Mouse (Mus musculus): ENCODE measurements around the gene Fbxo6. TPM values are rescaled to one million over a fixed set of nuclear protein-coding genes. Genes with fewer than 3 reads are reported as not detected.

Gene Fbxo6
- polyA plus RNA-seq, 1 experiment from 2014 or later = 33.7 TPM

DNA sequence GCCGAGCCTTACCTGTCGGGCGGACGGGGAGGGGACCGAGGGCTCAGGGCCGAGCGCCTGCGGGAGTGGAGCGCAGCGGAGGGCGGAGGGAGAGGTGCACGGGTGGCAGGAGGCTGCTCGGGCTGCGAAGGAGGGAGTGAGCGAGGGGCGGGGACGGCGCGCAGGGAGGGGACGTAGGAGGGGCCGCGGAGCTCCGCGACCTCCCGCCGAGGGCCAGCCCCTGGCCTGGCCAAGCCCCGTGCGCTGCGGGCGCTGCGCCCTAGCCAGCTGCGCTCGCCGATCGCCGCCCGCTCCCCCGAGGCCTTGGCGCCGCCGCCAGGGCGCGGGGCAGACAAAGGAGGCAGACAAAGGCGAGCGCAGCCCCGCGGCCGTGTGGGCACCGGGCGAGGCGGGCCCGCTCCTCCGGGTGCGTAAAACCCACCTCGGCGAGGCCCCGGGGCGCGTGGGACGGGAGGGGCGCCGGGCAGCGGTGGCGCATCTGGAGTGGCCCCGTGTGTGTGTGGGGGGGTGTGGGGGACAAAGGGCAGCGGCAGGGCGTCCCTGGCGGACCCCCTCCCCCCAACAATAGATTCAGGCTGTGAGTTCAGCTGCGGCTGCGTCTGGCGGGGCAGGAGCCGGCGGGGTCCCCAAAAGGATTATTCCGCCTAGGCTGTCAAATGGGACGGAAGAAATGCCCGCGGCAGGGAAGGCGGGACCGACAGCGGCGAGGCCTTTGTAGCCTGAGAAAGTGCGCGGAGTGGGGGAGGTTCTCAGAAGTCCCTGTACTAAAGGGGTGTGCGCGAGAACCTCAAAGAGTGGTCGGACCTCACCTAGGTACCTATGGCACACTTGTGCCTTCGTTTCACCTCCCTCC, 21.2 kb downstream of the Fbxo6 start, which contains the start of gene Draxin:
Gene Draxin (minus strand): TSS at position 138 of the 853 bp plus-strand sequence.
- 0 out of 2 replicates have a peak, but pooled peaks cover 9% of the 10 kb centered on the region for H3K4me1 ChIP-seq (replicated peaks; ENCODE audit: insufficient read depth, low read length)
- H3K27me3 ChIP-seq (ENCODE audit: insufficient read depth, low read length) = peaks cover 20% of the 10 kb centered on the region
- DNase-seq (ENCODE audit: low spot score) (peak; percentile 79), ATAC-seq (replicated peaks; ENCODE audit: low FRiP score, low read depth) (peak; percentile 89)
- H3K9me3 ChIP-seq (replicated peaks; ENCODE audit: low read length) = no peaks in the 10 kb centered on the region
- peak within 1 kb of the TSS; percentile 69 for H3K9ac ChIP-seq (ENCODE audit: low read depth, low read length)
- peak within 1 kb of the TSS; percentile 99 for H3K4me2 ChIP-seq (ENCODE audit: low read length)
- WGBS = under 1% methylated on average over 81 of the region's 87 CpGs
- H3K36me3 ChIP-seq (ENCODE audit: insufficient read depth, low read length) = no peaks in the 10 kb centered on the region
- 0 out of 2 replicates have a peak within 1 kb of the TSS, but pooled peaks have one; percentile 19 for H3K27ac ChIP-seq
- H3K4me3 ChIP-seq (replicated peaks; ENCODE audit: low read depth, low read length) = peak within 1 kb of the TSS; percentile 60
- no peak for TF ChIP-seq CTCF (IDR thresholded peaks at IDR 0.05; ENCODE audit: low read depth)

DNA sequence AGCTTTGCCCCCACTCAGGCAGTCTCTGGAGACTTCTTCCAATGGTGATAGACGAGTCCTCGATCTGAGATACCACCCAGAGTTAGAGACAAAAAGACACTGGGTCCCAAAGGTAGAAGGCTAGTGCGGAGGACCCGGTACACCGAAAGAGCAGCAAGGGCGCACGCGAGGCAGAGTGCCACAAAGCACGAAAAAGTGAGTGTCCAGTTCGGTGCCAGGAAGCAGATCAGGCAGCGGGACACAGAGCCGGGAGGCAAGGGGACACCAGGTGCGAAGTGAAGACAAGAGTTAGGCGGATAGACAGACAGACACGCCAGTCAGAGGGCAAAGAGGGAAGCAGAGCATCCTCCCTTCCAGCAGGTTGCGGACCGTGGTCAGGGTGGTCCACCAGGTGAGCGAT, 21.8 kb downstream of the Fbxo6 start, which contains the start of gene Mad2l2:
Gene Mad2l2 (plus strand): TSS at position 252 of the 400 bp plus-strand sequence.
- no peak; the same call in 1 of the 2 replicates for ATAC-seq (replicated peaks; ENCODE audit: low FRiP score, low read depth)
- Histone ChIP-seq H3K4me2 (ENCODE audit: low read length) (peak within 1 kb of the TSS; percentile 99), H3K4me1 (replicated peaks; ENCODE audit: insufficient read depth, low read length) (0 out of 2 replicates have a peak, but pooled peaks cover 9% of the 10 kb centered on the region), H3K4me3 (replicated peaks; ENCODE audit: low read depth, low read length) (peak within 1 kb of the TSS; percentile 60), H3K27ac (0 out of 2 replicates have a peak within 1 kb of the TSS, but pooled peaks have one; percentile 19), H3K9ac (ENCODE audit: low read depth, low read length) (peak within 1 kb of the TSS; percentile 69), H3K27me3 (ENCODE audit: insufficient read depth, low read length) (peaks cover 20% of the 10 kb centered on the region), H3K36me3 (ENCODE audit: insufficient read depth, low read length) (no peaks in the 10 kb centered on the region), H3K9me3 (replicated peaks; ENCODE audit: low read length) (no peaks in the 10 kb centered on the region)
- no peak for TF ChIP-seq CTCF (IDR thresholded peaks at IDR 0.05; ENCODE audit: low read depth)
- 1% methylated on average over 17 of the region's 18 CpGs for WGBS
- DNase-seq (ENCODE audit: low spot score) = no peak

DNA sequence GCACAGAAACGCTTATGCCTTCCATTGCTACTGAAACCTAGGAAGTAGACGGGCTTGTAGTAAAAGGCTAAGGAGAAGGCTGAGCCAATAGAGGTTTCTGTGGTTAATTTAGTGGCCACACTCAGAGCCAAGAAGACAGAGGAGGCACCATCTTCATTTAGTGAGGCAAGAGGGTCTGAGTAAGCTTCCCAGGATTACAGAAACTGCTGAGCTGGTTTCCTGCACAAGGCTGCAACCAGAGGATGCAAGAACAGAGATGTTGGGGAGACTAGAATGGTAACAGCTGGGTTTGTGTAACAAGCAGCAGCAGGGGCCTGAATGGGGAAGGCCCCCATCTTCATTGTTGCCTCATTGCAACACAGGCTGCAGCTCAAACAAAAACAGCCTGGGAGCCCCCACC, 23.3 kb downstream of the Fbxo6 start:
- no peaks in the 10 kb centered on the region for H3K9me3 ChIP-seq (replicated peaks; ENCODE audit: low read length)
- peaks cover 20% of the 10 kb centered on the region for H3K27me3 ChIP-seq (ENCODE audit: insufficient read depth, low read length)
- no peaks in the 10 kb centered on the region for H3K36me3 ChIP-seq (ENCODE audit: insufficient read depth, low read length)
- no peak for ATAC-seq (replicated peaks; ENCODE audit: low FRiP score, low read depth)
- no peak overlapping the region for H3K4me2 ChIP-seq (ENCODE audit: low read length)
- no peak overlapping the region for H3K9ac ChIP-seq (ENCODE audit: low read depth, low read length)
- 67% methylated on average over 2 of the region's 2 CpGs for WGBS
- H3K27ac ChIP-seq = no peak overlapping the region
- DNase-seq (ENCODE audit: low spot score) = no peak
- TF ChIP-seq CTCF (IDR thresholded peaks at IDR 0.05; ENCODE audit: low read depth) = no peak
- H3K4me1 ChIP-seq (replicated peaks; ENCODE audit: insufficient read depth, low read length) = 0 out of 2 replicates have a peak, but pooled peaks cover 9% of the 10 kb centered on the region
- H3K4me3 ChIP-seq (replicated peaks; ENCODE audit: low read depth, low read length) = no peak overlapping the region

DNA sequence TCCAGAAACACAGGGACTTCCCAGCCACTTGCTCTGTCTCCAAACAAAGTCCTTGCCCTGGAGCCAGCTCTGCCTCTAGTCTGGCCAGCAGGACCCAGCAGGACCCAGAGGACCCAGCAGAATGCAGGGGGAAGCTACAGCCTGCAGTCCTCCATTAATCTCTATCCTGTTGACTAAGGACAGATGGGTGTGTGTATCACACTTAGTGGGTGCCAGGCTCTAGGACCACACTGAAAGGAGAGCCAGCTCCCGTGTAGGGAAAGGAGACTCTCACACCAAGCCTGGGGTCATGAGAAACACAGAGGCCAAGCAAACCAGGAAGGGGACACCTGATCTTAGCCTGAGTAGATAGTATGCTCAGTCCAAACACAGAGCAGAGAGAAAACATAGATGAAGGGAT, 23.7 kb downstream of the Fbxo6 start:
- Histone ChIP-seq H3K4me2 (ENCODE audit: low read length) (no peak overlapping the region), H3K27ac (no peak overlapping the region), H3K4me3 (replicated peaks; ENCODE audit: low read depth, low read length) (no peak overlapping the region), H3K9ac (ENCODE audit: low read depth, low read length) (no peak overlapping the region), H3K9me3 (replicated peaks; ENCODE audit: low read length) (no peaks in the 10 kb centered on the region), H3K36me3 (ENCODE audit: insufficient read depth, low read length) (no peaks in the 10 kb centered on the region), H3K27me3 (ENCODE audit: insufficient read depth, low read length) (peaks cover 20% of the 10 kb centered on the region), H3K4me1 (replicated peaks; ENCODE audit: insufficient read depth, low read length) (0 out of 2 replicates have a peak, but pooled peaks cover 9% of the 10 kb centered on the region)
- no peak for TF ChIP-seq CTCF (IDR thresholded peaks at IDR 0.05; ENCODE audit: low read depth)
- no peak for DNase-seq (ENCODE audit: low spot score)
- 38% methylated on average over 1 of the region's 1 CpGs for WGBS
- ATAC-seq (replicated peaks; ENCODE audit: low FRiP score, low read depth) = no peak

DNA sequence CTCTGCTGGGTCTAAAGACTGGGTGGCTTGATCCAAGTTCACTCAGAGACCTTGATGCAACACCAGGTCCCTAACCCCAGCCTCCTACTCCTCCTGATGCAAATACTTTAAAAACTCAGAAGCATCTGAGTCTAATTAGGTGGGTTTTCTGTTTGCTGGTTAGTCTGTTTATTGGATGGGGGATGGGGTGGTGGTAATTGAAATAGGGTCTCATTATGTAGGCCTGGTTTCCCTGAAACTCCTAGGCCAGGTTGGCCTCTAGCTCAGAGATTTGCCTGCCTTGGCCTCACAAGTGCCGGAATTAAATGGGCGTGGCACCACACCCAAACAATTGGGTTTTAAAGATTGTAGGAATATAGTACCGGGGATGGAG, 29.3 kb downstream of the Fbxo6 start:
- H3K27ac ChIP-seq = no peak overlapping the region
- no peaks in the 10 kb centered on the region for H3K9me3 ChIP-seq (replicated peaks; ENCODE audit: low read length)
- no peak overlapping the region for H3K4me2 ChIP-seq (ENCODE audit: low read length)
- H3K27me3 ChIP-seq (ENCODE audit: insufficient read depth, low read length) = no peaks in the 10 kb centered on the region
- DNase-seq (ENCODE audit: low spot score) (no peak), ATAC-seq (replicated peaks; ENCODE audit: low FRiP score, low read depth) (no peak)
- WGBS = 56% methylated on average over 3 of the region's 3 CpGs
- H3K4me1 ChIP-seq (replicated peaks; ENCODE audit: insufficient read depth, low read length) = no peaks in the 10 kb centered on the region
- H3K4me3 ChIP-seq (replicated peaks; ENCODE audit: low read depth, low read length) = no peak overlapping the region
- no peaks in the 10 kb centered on the region for H3K36me3 ChIP-seq (ENCODE audit: insufficient read depth, low read length)
- no peak overlapping the region for H3K9ac ChIP-seq (ENCODE audit: low read depth, low read length)
- TF ChIP-seq CTCF (IDR thresholded peaks at IDR 0.05; ENCODE audit: low read depth) = no peak

DNA sequence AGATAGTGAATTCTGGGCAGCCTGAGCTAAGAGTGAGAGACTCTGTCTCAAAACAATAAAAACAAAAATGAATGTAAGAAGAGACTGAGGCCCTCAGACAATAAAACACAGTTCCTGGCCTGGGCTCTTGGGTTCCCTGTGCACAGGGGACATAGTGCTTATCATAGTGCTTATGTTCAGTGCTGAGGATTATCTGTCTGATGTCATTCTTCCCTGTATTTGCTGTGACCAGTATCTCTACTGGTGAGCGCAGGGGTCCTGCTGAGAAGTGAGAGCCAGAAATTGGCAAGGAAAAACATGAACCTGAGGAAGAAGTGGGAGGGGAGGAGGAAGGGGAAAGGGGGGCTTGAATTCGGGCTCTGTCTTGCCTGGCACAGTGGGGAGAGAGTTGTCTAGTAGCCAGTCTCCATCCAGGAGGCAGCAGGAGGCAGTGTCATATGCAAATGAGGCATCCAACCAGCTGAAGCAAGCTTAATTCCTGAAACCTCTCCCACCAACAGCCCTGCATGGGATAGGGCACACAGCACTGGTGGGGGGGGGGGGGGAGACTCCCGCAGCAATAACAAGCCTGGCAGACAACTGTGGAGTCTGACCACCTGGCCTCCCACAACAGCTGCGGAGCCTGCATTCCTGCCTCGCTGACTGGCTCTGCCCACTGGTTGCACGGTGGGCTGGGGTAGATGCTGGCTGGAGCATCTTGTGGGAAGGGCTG, 29.8 kb downstream of the Fbxo6 start:
- ATAC-seq (replicated peaks; ENCODE audit: low FRiP score, low read depth) (peak; percentile 58), DNase-seq (ENCODE audit: low spot score) (peak; percentile 38)
- H3K4me2 ChIP-seq (ENCODE audit: low read length) = no peak overlapping the region
- H3K9ac ChIP-seq (ENCODE audit: low read depth, low read length) = no peak overlapping the region
- no peak overlapping the region for H3K27ac ChIP-seq
- H3K4me3 ChIP-seq (replicated peaks; ENCODE audit: low read depth, low read length) = no peak overlapping the region
- no peaks in the 10 kb centered on the region for H3K4me1 ChIP-seq (replicated peaks; ENCODE audit: insufficient read depth, low read length)
- WGBS = 16% methylated on average over 6 of the region's 6 CpGs
- no peaks in the 10 kb centered on the region for H3K36me3 ChIP-seq (ENCODE audit: insufficient read depth, low read length)
- H3K27me3 ChIP-seq (ENCODE audit: insufficient read depth, low read length) = no peaks in the 10 kb centered on the region
- no peak for TF ChIP-seq CTCF (IDR thresholded peaks at IDR 0.05; ENCODE audit: low read depth)
- H3K9me3 ChIP-seq (replicated peaks; ENCODE audit: low read length) = no peaks in the 10 kb centered on the region

Data from kidney, postnatal 0 days (tissue).